Mouse (Mus musculus): ENCODE measurements around the gene Notch4. TPM values are rescaled to one million over a fixed set of nuclear protein-coding genes. Genes with fewer than 3 reads are reported as not detected.

The Notch4 gene
- total and polyA plus RNA-seq, 3 experiments = 0.25 TPM; not detected in 2

GRCm38 (mm10) chr17:34591029-34591993 is 27.2 kb downstream of the Notch4 start, which contains the start of gene Pbx2:
Gene Pbx2, plus strand, starts transcription at chr17:34591266.
- in situ Hi-C loops (cut with MboI; ENCODE audit: low pct_ligation_motif_present, low pct_unique_long_range_greater_than_20kb, low sequenced_read_pairs) (no loop called here), dilution Hi-C loops (cut with MboI; ENCODE audit: extremely low pct_ligation_motif_present, extremely low pct_unique_long_range_greater_than_20kb, low sequenced_read_pairs) (no loop called here)
- Histone ChIP-seq H3K79me2 (replicated peaks; ENCODE audit: control insufficient read depth, extremely low read depth, insufficient read depth, poor library complexity, severe bottlenecking) (no peaks in the 10 kb centered on the region; the same call in 1 of the 2 replicates), H3K27ac (ENCODE audit: insufficient read depth, low read depth) (peak within 1 kb of the TSS; percentile 85), H3K27me3 (replicated peaks) (no peaks in the 10 kb centered on the region), H3K4me2 (ENCODE audit: insufficient read depth, low read depth, poor library complexity, severe bottlenecking) (peak within 1 kb of the TSS; percentile 73), H3K9me3 (replicated peaks; ENCODE audit: low read length) (no peaks in the 10 kb centered on the region), H3K36me3 (replicated peaks in 1 of 2; ENCODE audit: control insufficient read depth in 1 of 2, insufficient read depth in 1 of 2, low read length in 1 of 2) (peaks cover 16 to 31% of the 10 kb centered on the region in 2 experiments), H3K9ac (ENCODE audit: insufficient read depth, low read depth) (peak within 1 kb of the TSS; percentile 95), H3K4me1 (ENCODE audit: control insufficient read depth in 1 of 2, insufficient read depth in 2 of 2) (peaks cover 8 to 48% of the 10 kb centered on the region in 2 experiments; a peak in 2 of 4 replicates), H3K4me3 (replicated peaks in 1 of 3; ENCODE audit: low read depth in 2 of 3, low read length in 2 of 3, poor library complexity in 1 of 3) (peak within 1 kb of the TSS; percentile 63 to 88 (median 82))
- TF ChIP-seq CHD2 (IDR thresholded peaks at IDR 0.05; ENCODE audit: low read length) (0 out of 2 replicates have a peak, but pooled peaks have one; percentile 17), SIN3A (IDR thresholded peaks at IDR 0.05; ENCODE audit: low read length) (0 out of 2 replicates have a peak, but pooled peaks have one; percentile 42), MAZ (IDR thresholded peaks at IDR 0.05; ENCODE audit: low read depth, low read length) (0 out of 2 replicates have a peak, but pooled peaks have one; percentile 44), ZNF384 (IDR thresholded peaks at IDR 0.05; ENCODE audit: low read depth, low read length) (no peak; the same call in 1 of the 2 replicates), ZMIZ1 (IDR thresholded peaks at IDR 0.05; ENCODE audit: low read depth, low read length) (0 out of 2 replicates have a peak, but pooled peaks have one; percentile 4), JUN (IDR thresholded peaks at IDR 0.05; ENCODE audit: insufficient read depth, low read depth, low read length) (no peak)
- peak; percentile 50 for DNase-seq (ENCODE audit: extremely low read depth)

DNA sequence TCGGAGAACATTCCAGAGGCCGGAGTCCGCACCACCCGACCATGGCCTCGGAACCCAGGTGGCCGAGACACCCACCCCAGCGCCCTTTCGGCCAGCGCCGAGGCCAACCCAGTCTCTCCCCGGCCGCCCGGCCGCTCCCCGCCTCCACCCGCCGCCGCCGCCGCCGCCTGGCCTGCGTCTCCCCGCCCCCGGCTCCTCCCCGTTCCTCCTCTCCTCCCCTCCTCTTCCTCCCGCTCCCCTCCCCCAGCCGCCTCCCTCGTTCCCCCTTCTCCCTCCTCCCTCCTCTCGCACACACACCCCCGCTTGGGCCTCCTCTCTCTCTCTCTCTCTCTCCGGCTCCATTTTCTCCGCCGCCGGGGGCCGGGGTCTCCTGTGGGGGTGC is 27.9 kb downstream of the Notch4 start:
- DNase-seq (ENCODE audit: extremely low read depth) = peak; percentile 88
- H3K4me1 ChIP-seq (ENCODE audit: control insufficient read depth in 1 of 2, insufficient read depth in 2 of 2) = peaks cover 8 to 41% of the 10 kb centered on the region in 2 experiments; a peak in 2 of 4 replicates

More for the DNA sequence above, 27.9 kb downstream of the Notch4 start:
- in situ Hi-C loops (cut with MboI; ENCODE audit: low pct_ligation_motif_present, low pct_unique_long_range_greater_than_20kb, low sequenced_read_pairs) (no loop called here), dilution Hi-C loops (cut with MboI; ENCODE audit: extremely low pct_ligation_motif_present, extremely low pct_unique_long_range_greater_than_20kb, low sequenced_read_pairs) (no loop called here)
- no peaks in the 10 kb centered on the region for H3K27me3 ChIP-seq (replicated peaks)
- TF ChIP-seq JUND (conservative IDR thresholded peaks at IDR 0.05; ENCODE audit: low read depth, low read length) (no peak), ZKSCAN1 (IDR thresholded peaks at IDR 0.05; ENCODE audit: borderline replicate concordance, low read depth, low read length) (no peak), RAD21 (IDR thresholded peaks at IDR 0.05; ENCODE audit: low read depth, low read length) (no peak), POLR2A (IDR thresholded peaks at IDR 0.05; ENCODE audit: low read depth, low read length) (peak; percentile 60), TCF12 (IDR thresholded peaks at IDR 0.05; ENCODE audit: low read depth, low read length) (0 out of 2 replicates have a peak, but pooled peaks have one; percentile 19), KAT2A (IDR thresholded peaks at IDR 0.05; ENCODE audit: insufficient replicate concordance, low read length) (no peak), IRF4 (IDR thresholded peaks at IDR 0.05; ENCODE audit: low read depth, low read length) (peak; percentile 45; the same call in 1 of the 2 replicates), NELFE (IDR thresholded peaks at IDR 0.05; ENCODE audit: low read depth, low read length) (peak; percentile 39; the same call in 1 of the 2 replicates), CHD2 (IDR thresholded peaks at IDR 0.05; ENCODE audit: low read length) (peak; percentile 84), ZMIZ1 (IDR thresholded peaks at IDR 0.05; ENCODE audit: low read depth, low read length) (peak; percentile 39; the same call in 1 of the 2 replicates), MAZ (IDR thresholded peaks at IDR 0.05; ENCODE audit: low read depth, low read length) (peak; percentile 95)
- no peaks in the 10 kb centered on the region for H3K9me3 ChIP-seq (replicated peaks; ENCODE audit: low read length)
- H3K4me2 ChIP-seq (ENCODE audit: insufficient read depth, low read depth, poor library complexity, severe bottlenecking) = peak overlapping the region; percentile 73
- H3K36me3 ChIP-seq (replicated peaks in 1 of 2; ENCODE audit: control insufficient read depth in 1 of 2, insufficient read depth in 1 of 2, low read length in 1 of 2) = peaks cover 16 to 34% of the 10 kb centered on the region in 2 experiments
- peak overlapping the region; percentile 57 to 82 (median 63) for H3K4me3 ChIP-seq (replicated peaks in 1 of 3; ENCODE audit: low read depth in 2 of 3, low read length in 2 of 3, poor library complexity in 1 of 3)
- H3K27ac ChIP-seq (ENCODE audit: insufficient read depth, low read depth) = peak overlapping the region; percentile 85; the same call in 1 of the 2 replicates
- no peaks in the 10 kb centered on the region; the same call in 1 of the 2 replicates for H3K79me2 ChIP-seq (replicated peaks; ENCODE audit: control insufficient read depth, extremely low read depth, insufficient read depth, poor library complexity, severe bottlenecking)
- peak overlapping the region; percentile 95 for H3K9ac ChIP-seq (ENCODE audit: insufficient read depth, low read depth)
